Mouse (Mus musculus) heart, adult 2 months (tissue): ENCODE measurements around the gene Rps29. TPM values are rescaled to one million over a fixed set of nuclear protein-coding genes. Genes with fewer than 3 reads are reported as not detected.
A peak's percentile ranks its signal among the peaks of the same experiment; 100 is the strongest.

ENCODE experiments used
- DNase-seq, 2 experiments: peaks; one replicate each; pipeline ENCODE4 v3.0.0; 2021
- H3K27ac ChIP-seq: fragments of 200-600 bp; 2 replicates; pipeline ENCODE4 v1.8.1; 2022
- H3K27me3 ChIP-seq: fragments of 200-500 bp; 2 replicates; pipeline ENCODE4 v1.6.1; 2012; ENCODE audit warnings: mild to moderate bottlenecking, low read length, inconsistent platforms, mixed read lengths; ENCODE audit not compliant: control insufficient read depth, insufficient read depth
- H3K36me3 ChIP-seq: fragments of 200-500 bp; 2 replicates; pipeline ENCODE4 v1.6.1; 2012; ENCODE audit warnings: low read length, inconsistent platforms; ENCODE audit not compliant: control insufficient read depth, insufficient read depth
- H3K4me1 ChIP-seq: fragments of 200-500 bp; 2 replicates; pipeline ENCODE4 v1.6.1; 2011; ENCODE audit warnings: low read length; ENCODE audit not compliant: control insufficient read depth, insufficient read depth
- H3K4me3 ChIP-seq: fragments of 200-600 bp; 2 replicates; pipeline ENCODE4 v1.8.1; 2022
- H3K79me2 ChIP-seq: fragments of 200-500 bp; replicated peaks from 2 replicates; pipeline ENCODE4 v1.6.1; 2012; ENCODE audit warnings: mild to moderate bottlenecking, inconsistent platforms, low read length, moderate library complexity, mixed read lengths; ENCODE audit not compliant: control insufficient read depth, insufficient read depth
- H3K9ac ChIP-seq: fragments of 200-500 bp; 2 replicates; pipeline ENCODE4 v1.6.1; 2012; ENCODE audit warnings: low read depth, mild to moderate bottlenecking, control low read depth, inconsistent platforms, low read length, mixed read lengths
- CTCF ChIP-seq: fragments of 200-600 bp; IDR thresholded peaks from 2 replicates; pipeline ENCODE4 v1.8.1; 2022; ENCODE audit warnings: antibody characterized with exemption, mild to moderate bottlenecking, moderate library complexity
- EP300 ChIP-seq: fragments of 200-500 bp; IDR thresholded peaks from 2 replicates; pipeline ENCODE4 v1.6.1; 2011; ENCODE audit warnings: low read depth, low read length, control low read depth; ENCODE audit not compliant: insufficient read depth
- POLR2A ChIP-seq: fragments of 200-500 bp; IDR thresholded peaks from 2 replicates; pipeline ENCODE4 v1.6.1; 2011; ENCODE audit warnings: mild to moderate bottlenecking, low read depth, low read length, control low read depth; ENCODE audit not compliant: insufficient read depth
- WGBS: fragments of 180-500 bp; shearing (Covaris S2); methylation state at CpG from one replicate; pipeline ENCODE4 v1.1.7; 2018; 5-methylcytosine and 5-hydroxymethylcytosine counted together
- intact Hi-C: fragments of 180-260 bp; cut with DNase I; formaldehyde crosslinking; loops from one replicate; pipeline ENCODE4 v1.15.1; 2025
- polyA plus RNA-seq: library from polyadenylated mRNA; depleted of rRNA; stranded (reverse); fragments of >200 nt; gene quantifications from 2 replicates; pipeline ENCODE4 v1.2.3, GENCODE M21; 2012
- total RNA-seq, 2 experiments: library from RNA; stranded (reverse); gene quantifications; 2 replicates each; pipeline ENCODE4 v1.2.3; 2021

The Rps29 gene
- total and polyA plus RNA-seq, 3 experiments: 1,207 to 1,535 (median 1,353) TPM

GRCm38 (mm10) chr12:69183583-69184308, 24.8 kb upstream of the Rps29 start, which contains the start of the genes Rpl36al and Mgat2:
Rpl36al (minus strand) TSS chr12:69184083.
Mgat2 (plus strand) TSS chr12:69184157.
- intact Hi-C loops: loop anchor here (2.0 kb wide), 1 partner anchor 25 kb away; the partner anchor contains the start of gene Rps29
- WGBS: 1% methylated on average over 84 of the region's 84 CpGs

GRCm38 (mm10) chr12:69181800-69182199, 22.8 kb upstream of the Rps29 start:
- Histone ChIP-seq H3K27ac (no peak overlapping the region), H3K27me3 (no peaks in the 10 kb centered on the region), H3K9ac (no peak overlapping the region), H3K4me3 (no peak overlapping the region), H3K36me3 (peaks cover 11% of the 10 kb centered on the region), H3K79me2 (no peaks in the 10 kb centered on the region), H3K4me1 (peaks cover 4% of the 10 kb centered on the region)
- DNase-seq: no peak
- intact Hi-C loops: no loop called here
- TF ChIP-seq EP300 (no peak), POLR2A (no peak), CTCF (no peak)
- 90% methylated on average over 4 of the region's 4 CpGs for WGBS

More at GRCm38 (mm10) chr12:69183583-69184308, 24.8 kb upstream of the Rps29 start, which contains the start of the genes Rpl36al and Mgat2:
- H3K36me3 ChIP-seq: peaks cover 15% of the 10 kb centered on the region
- TF ChIP-seq CTCF (0 out of 2 replicates have a peak, but pooled peaks have one; percentile 14), EP300 (0 out of 2 replicates have a peak, but pooled peaks have one; percentile 12), POLR2A (peak; percentile 87)
- H3K27me3 ChIP-seq: no peaks in the 10 kb centered on the region
- peak within 1 kb of the TSS; percentile 95 for H3K9ac ChIP-seq
- H3K4me3 ChIP-seq: peak within 1 kb of the TSS; percentile 99
- peaks cover 7% of the 10 kb centered on the region for H3K4me1 ChIP-seq
- H3K79me2 ChIP-seq: no peaks in the 10 kb centered on the region
- peak; percentile 99 for DNase-seq
- peak within 1 kb of the TSS; percentile 96 for H3K27ac ChIP-seq

- WGBS: 75% methylated on average over 12 of the region's 12 CpGs
- Histone ChIP-seq H3K27me3 (no peaks in the 10 kb centered on the region), H3K4me1 (no peaks in the 10 kb centered on the region), H3K9ac (no peak overlapping the region), H3K27ac (no peak overlapping the region), H3K4me3 (no peak overlapping the region), H3K36me3 (peaks cover 2% of the 10 kb centered on the region), H3K79me2 (no peaks in the 10 kb centered on the region)
- no peak for DNase-seq
- intact Hi-C loops: no loop called here
- TF ChIP-seq EP300 (no peak), CTCF (no peak), POLR2A (no peak)
These were observed 20.4 kb upstream of the Rps29 start for GRCm38 (mm10) chr12:69179371-69179770.

GRCm38 (mm10) chr12:69177526-69177925, 18.5 kb upstream of the Rps29 start:
- 92% methylated on average over 3 of the region's 3 CpGs for WGBS
- intact Hi-C loops: no loop called here
- no peak for DNase-seq
- peaks cover 2% of the 10 kb centered on the region for H3K36me3 ChIP-seq
- H3K4me3 ChIP-seq: no peak overlapping the region
- TF ChIP-seq CTCF (no peak), POLR2A (no peak), EP300 (no peak)
- no peaks in the 10 kb centered on the region for H3K4me1 ChIP-seq
- no peak overlapping the region for H3K27ac ChIP-seq
- no peaks in the 10 kb centered on the region for H3K79me2 ChIP-seq
- no peaks in the 10 kb centered on the region for H3K27me3 ChIP-seq
- no peak overlapping the region for H3K9ac ChIP-seq

- H3K4me3 ChIP-seq: no peak overlapping the region
- H3K36me3 ChIP-seq: no peaks in the 10 kb centered on the region
- no peaks in the 10 kb centered on the region for H3K27me3 ChIP-seq
- H3K9ac ChIP-seq: no peak overlapping the region
- no peak for TF ChIP-seq CTCF
- no peak for TF ChIP-seq POLR2A
- TF ChIP-seq EP300: no peak
- H3K79me2 ChIP-seq: no peaks in the 10 kb centered on the region
- intact Hi-C loops: no loop called here
- no peak overlapping the region for H3K27ac ChIP-seq
- no peaks in the 10 kb centered on the region for H3K4me1 ChIP-seq
- WGBS: 91% methylated on average over 3 of the region's 3 CpGs
- no peak for DNase-seq
These were observed 17.0 kb upstream of the Rps29 start for GRCm38 (mm10) chr12:69175975-69176374.

- intact Hi-C loops: no loop called here
These were observed 12.3 kb upstream of the Rps29 start for GRCm38 (mm10) chr12:69171307-69171706.

More at GRCm38 (mm10) chr12:69171307-69171706, 12.3 kb upstream of the Rps29 start:
- no peaks in the 10 kb centered on the region for H3K79me2 ChIP-seq
- H3K27ac ChIP-seq: no peak overlapping the region
- TF ChIP-seq POLR2A (no peak), EP300 (no peak), CTCF (no peak)
- H3K36me3 ChIP-seq: no peaks in the 10 kb centered on the region
- 86% methylated on average over 2 of the region's 2 CpGs for WGBS
- H3K4me3 ChIP-seq: no peak overlapping the region
- H3K9ac ChIP-seq: no peak overlapping the region
- DNase-seq: no peak
- H3K4me1 ChIP-seq: no peaks in the 10 kb centered on the region
- no peaks in the 10 kb centered on the region for H3K27me3 ChIP-seq
